Mouse (Mus musculus) liver, adult 2 months (tissue): ENCODE data around the gene Tnnt1. TPM values are rescaled to one million over a fixed set of nuclear protein-coding genes. Genes with fewer than 3 reads are reported as not detected.

ENCODE experiments used
- DNase-seq: peaks from one replicate; pipeline ENCODE4 v3.0.0-alpha.2; 2011; ENCODE audit warnings: low read depth, low spot score; ENCODE audit errors: extremely low read depth
- H3K27ac ChIP-seq: fragments of 200-500 bp; replicated peaks from 2 replicates; pipeline ENCODE4 v1.5.1; 2012; ENCODE audit warnings: low read depth, mild to moderate bottlenecking, control low read depth, inconsistent platforms, low read length; ENCODE audit not compliant: insufficient read depth
- H3K27me3 ChIP-seq: fragments of 200-500 bp; 2 replicates; pipeline ENCODE4 v1.6.1; 2012; ENCODE audit warnings: mild to moderate bottlenecking, moderate library complexity, low read length, inconsistent platforms; ENCODE audit not compliant: control insufficient read depth, insufficient read depth
- H3K36me3 ChIP-seq: fragments of 200-500 bp; 2 replicates; pipeline ENCODE4 v1.6.1; 2012; ENCODE audit warnings: low read length, inconsistent platforms; ENCODE audit not compliant: control insufficient read depth, insufficient read depth
- H3K4me1 ChIP-seq: fragments of 200-500 bp; 2 replicates; pipeline ENCODE4 v1.6.1; 2011; ENCODE audit warnings: low read length; ENCODE audit not compliant: control insufficient read depth, insufficient read depth
- H3K4me3 ChIP-seq: fragments of 200-500 bp; 2 replicates; pipeline ENCODE4 v1.5.1; 2011; ENCODE audit warnings: low read depth, mild to moderate bottlenecking, control low read depth, low read length, moderate library complexity; ENCODE audit not compliant: insufficient read depth
- H3K79me2 ChIP-seq: fragments of 200-500 bp; 2 replicates; pipeline ENCODE4 v1.6.1; 2012; ENCODE audit warnings: inconsistent platforms, mild to moderate bottlenecking, low read length, moderate library complexity; ENCODE audit not compliant: control insufficient read depth, insufficient read depth
- H3K9ac ChIP-seq: fragments of 200-500 bp; 2 replicates; pipeline ENCODE4 v1.6.1; 2012; ENCODE audit warnings: low read depth, mild to moderate bottlenecking, control low read depth, inconsistent platforms, low read length
- CTCF ChIP-seq: fragments of 200-500 bp; IDR thresholded peaks from 2 replicates; pipeline ENCODE4 v1.5.1; 2011; ENCODE audit warnings: low read depth, low read length, control low read depth
- POLR2A ChIP-seq: fragments of 200-500 bp; IDR thresholded peaks from 2 replicates; pipeline ENCODE4 v1.6.1; 2011; ENCODE audit warnings: low read length, control low read depth; ENCODE audit not compliant: insufficient read depth; ENCODE audit errors: extremely low read depth
- WGBS: fragments of 180-500 bp; shearing (Covaris S2); methylation state at CpG from one replicate; pipeline ENCODE4 v1.1.7; 2018; 5-methylcytosine and 5-hydroxymethylcytosine counted together
- polyA plus RNA-seq: library from polyadenylated mRNA; depleted of rRNA; stranded (reverse); fragments of >200 nt; gene quantifications from 2 replicates; pipeline ENCODE4 v1.2.3, GENCODE M21; 2012; rRNA removed
- total RNA-seq: library from RNA; depleted of rRNA; stranded (reverse); fragments of >200 nt; gene quantifications from 2 replicates; pipeline ENCODE4 v1.2.3, GENCODE M21; 2014; rRNA removed

Gene Tnnt1
- total RNA-seq (1.2 and 2.9 TPM in 2 replicates), polyA plus RNA-seq (0.20 and 0.61 TPM in 2 replicates)

GRCm38 (mm10) chr7:4516332-4517050 is at the start of gene Tnnt1:
Gene Tnnt1, minus strand, starts transcription at chr7:4516382.
- 47% methylated on average over 4 of the region's 4 CpGs for WGBS
- Histone ChIP-seq H3K9ac (no peak within 1 kb of the TSS), H3K4me3 (no peak within 1 kb of the TSS), H3K27ac (no peak within 1 kb of the TSS), H3K36me3 (no peaks in the 10 kb centered on the region), H3K27me3 (peaks cover 7% of the 10 kb centered on the region; the same call in 1 of the 2 replicates), H3K79me2 (no peaks in the 10 kb centered on the region), H3K4me1 (no peaks in the 10 kb centered on the region)
- no peak for DNase-seq
- no peak for TF ChIP-seq CTCF
- TF ChIP-seq POLR2A: no peak

- Histone ChIP-seq H3K4me3 (no peak overlapping the region), H3K36me3 (no peaks in the 10 kb centered on the region), H3K9ac (no peak overlapping the region), H3K27me3 (no peaks in the 10 kb centered on the region), H3K27ac (no peak overlapping the region), H3K4me1 (no peaks in the 10 kb centered on the region), H3K79me2 (no peaks in the 10 kb centered on the region)
- WGBS: 84% methylated on average over 3 of the region's 3 CpGs
- no peak for DNase-seq
- no peak for TF ChIP-seq POLR2A
- TF ChIP-seq CTCF: no peak
Observed at GRCm38 (mm10) chr7:4562660-4563059, 46.5 kb upstream of the Tnnt1 start.

- Histone ChIP-seq H3K27ac (no peak overlapping the region), H3K4me3 (no peak overlapping the region), H3K36me3 (no peaks in the 10 kb centered on the region), H3K27me3 (no peaks in the 10 kb centered on the region), H3K9ac (no peak overlapping the region), H3K4me1 (no peaks in the 10 kb centered on the region), H3K79me2 (no peaks in the 10 kb centered on the region)
- DNase-seq: no peak
- WGBS: 65% methylated on average over 6 of the region's 6 CpGs
- TF ChIP-seq CTCF (no peak), POLR2A (no peak)
Observed at GRCm38 (mm10) chr7:4557167-4557560, 41.0 kb upstream of the Tnnt1 start.

DNA sequence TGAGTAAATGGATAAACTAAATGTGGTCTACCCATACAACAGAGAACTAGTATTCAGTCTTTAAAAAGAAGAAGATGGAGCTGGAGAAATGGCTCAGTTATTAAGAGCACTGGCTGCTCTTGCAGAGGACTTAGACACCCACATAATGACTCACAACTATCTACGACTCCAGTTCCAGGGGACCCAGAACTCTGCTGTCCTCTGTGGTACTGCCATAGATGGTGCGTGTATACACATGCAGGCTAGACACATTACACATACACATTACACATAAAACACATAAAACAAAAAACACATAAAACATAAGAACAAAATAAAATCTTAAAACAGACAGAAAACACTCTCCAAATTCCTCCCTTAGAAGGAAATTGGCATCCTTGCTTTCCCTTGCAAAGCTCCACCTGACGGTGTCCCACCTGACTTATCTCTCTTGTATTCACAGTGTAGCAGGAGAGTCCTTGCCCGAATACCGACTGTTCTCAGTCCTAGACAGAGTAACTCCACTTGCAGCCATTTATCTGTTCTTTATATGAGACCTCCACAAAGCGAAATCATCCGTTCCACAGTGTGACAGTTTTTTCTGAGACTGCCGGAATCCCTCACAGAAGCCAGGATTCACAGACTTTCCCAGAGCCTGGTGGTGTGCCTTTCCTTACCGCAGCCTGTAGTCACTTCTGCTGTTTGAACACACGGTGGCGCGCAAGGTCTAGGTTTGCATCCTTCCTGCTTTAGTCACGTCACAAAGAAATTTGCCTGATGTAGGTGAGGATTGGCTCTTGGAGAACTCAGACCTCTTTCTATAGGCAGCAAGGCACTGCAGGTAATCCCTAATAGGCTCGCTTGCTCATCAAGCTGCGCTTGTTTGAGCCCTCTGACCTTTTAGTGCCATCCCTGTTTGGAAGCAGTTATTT is 40.3 kb upstream of the Tnnt1 start:
- H3K4me1 ChIP-seq: no peaks in the 10 kb centered on the region
- H3K9ac ChIP-seq: no peak overlapping the region
- H3K36me3 ChIP-seq: no peaks in the 10 kb centered on the region
- WGBS: 18% methylated on average over 15 of the region's 15 CpGs
- no peak overlapping the region for H3K27ac ChIP-seq
- no peaks in the 10 kb centered on the region for H3K27me3 ChIP-seq
- peak; percentile 60 for DNase-seq
- H3K79me2 ChIP-seq: no peaks in the 10 kb centered on the region
- TF ChIP-seq CTCF (peak; percentile 94), POLR2A (no peak)
- H3K4me3 ChIP-seq: no peak overlapping the region

GRCm38 (mm10) chr7:4547221-4547641 is 31.0 kb upstream of the Tnnt1 start, which contains the start of gene Syt5:
Gene Syt5, minus strand, starts transcription at chr7:4547541.
- TF ChIP-seq POLR2A: no peak
- TF ChIP-seq CTCF: no peak
- H3K9ac ChIP-seq: no peak within 1 kb of the TSS
- no peaks in the 10 kb centered on the region for H3K79me2 ChIP-seq
- no peaks in the 10 kb centered on the region for H3K36me3 ChIP-seq
- 5% methylated on average over 33 of the region's 33 CpGs for WGBS
- H3K27ac ChIP-seq: no peak within 1 kb of the TSS
- H3K4me1 ChIP-seq: no peaks in the 10 kb centered on the region
- H3K4me3 ChIP-seq: no peak within 1 kb of the TSS
- H3K27me3 ChIP-seq: peaks cover 8% of the 10 kb centered on the region; the same call in 1 of the 2 replicates
- no peak for DNase-seq
